Mouse (Mus musculus) midbrain, postnatal 0 days (tissue): ENCODE data around the gene Chd6. TPM values are rescaled to one million over a fixed set of nuclear protein-coding genes. Genes with fewer than 3 reads are reported as not detected.

Experiments
- ATAC-seq: fragments of 200-750 bp; cut with Nextera tagmentation; 2 replicates; pipeline ENCODE4 v1.8.0; 2017; ENCODE audit warnings: moderate number of reproducible peaks, mild to moderate bottlenecking, moderate TSS enrichment, moderate library complexity; ENCODE audit not compliant: low FRiP score
- DNase-seq: peaks from one replicate; pipeline ENCODE4 v3.0.0-alpha.2; 2015; ENCODE audit warnings: low spot score
- H3K27ac ChIP-seq: fragments of 300-500 bp; sonication (generic); 2 replicates; pipeline ENCODE4 v1.5.1; 2014; ENCODE audit warnings: low read depth, mild to moderate bottlenecking, low read length, mixed read lengths
- H3K27me3 ChIP-seq: fragments of 300-500 bp; sonication (generic); 2 replicates; pipeline ENCODE4 v1.6.1; 2014; ENCODE audit warnings: low read length, control low read depth, mixed read lengths; ENCODE audit not compliant: insufficient read depth
- H3K36me3 ChIP-seq: fragments of 300-500 bp; sonication (generic); 2 replicates; pipeline ENCODE4 v1.6.1; 2014; ENCODE audit warnings: low read length, control low read depth, mixed read lengths; ENCODE audit not compliant: insufficient read depth
- H3K4me1 ChIP-seq: fragments of 300-500 bp; sonication (generic); 2 replicates; pipeline ENCODE4 v1.6.1; 2014; ENCODE audit warnings: mild to moderate bottlenecking, control low read depth, antibody characterized with exemption, low read length, mixed read lengths; ENCODE audit not compliant: insufficient read depth
- H3K4me2 ChIP-seq: fragments of 300-500 bp; sonication (generic); 2 replicates; pipeline ENCODE4 v1.6.1; 2014; ENCODE audit warnings: low read depth, mild to moderate bottlenecking, low read length, mixed read lengths; ENCODE audit not compliant: poor library complexity, severe bottlenecking
- H3K4me3 ChIP-seq: fragments of 300-500 bp; sonication (generic); 2 replicates; pipeline ENCODE4 v1.5.1; 2014; ENCODE audit warnings: low read depth, mild to moderate bottlenecking, low read length, moderate library complexity
- H3K9ac ChIP-seq: fragments of 300-500 bp; sonication (generic); replicated peaks from 2 replicates; pipeline ENCODE4 v1.6.1; 2014; ENCODE audit warnings: mild to moderate bottlenecking, low read length, moderate library complexity, mixed read lengths; ENCODE audit not compliant: poor library complexity, severe bottlenecking
- H3K9me3 ChIP-seq: fragments of 300-500 bp; sonication (generic); 2 replicates; pipeline ENCODE4 v1.6.1; 2016; ENCODE audit warnings: low read length, control low read depth
- CTCF ChIP-seq: IDR thresholded peaks from 2 replicates; pipeline ENCODE4 v1.5.1; 2016; ENCODE audit warnings: antibody characterized with exemption, mild to moderate bottlenecking
- WGBS: fragments of 180-500 bp; shearing (Covaris S2); extraction: QIAGEN DNeasy Blood & Tissue Kit; methylation state at CpG from one replicate; pipeline ENCODE4 v1.1.7; 2014; 5-methylcytosine and 5-hydroxymethylcytosine counted together
- polyA plus RNA-seq: library from polyadenylated mRNA; unstranded; fragments of >200 nt; fragmentation: Nextera tagmentation; extraction: Ambion mirVana; gene quantifications from 2 replicates; pipeline ENCODE4 v1.2.1, GENCODE M21; 2015
- total RNA-seq: library from RNA; depleted of rRNA; stranded (reverse); fragments of >200 nt; gene quantifications from 2 replicates; pipeline ENCODE4 v1.2.3, GENCODE M21; 2014

The Chd6 gene
- total and polyA plus RNA-seq, 2 experiments from 2014 or later, result 26.6 to 58.3 TPM

DNA sequence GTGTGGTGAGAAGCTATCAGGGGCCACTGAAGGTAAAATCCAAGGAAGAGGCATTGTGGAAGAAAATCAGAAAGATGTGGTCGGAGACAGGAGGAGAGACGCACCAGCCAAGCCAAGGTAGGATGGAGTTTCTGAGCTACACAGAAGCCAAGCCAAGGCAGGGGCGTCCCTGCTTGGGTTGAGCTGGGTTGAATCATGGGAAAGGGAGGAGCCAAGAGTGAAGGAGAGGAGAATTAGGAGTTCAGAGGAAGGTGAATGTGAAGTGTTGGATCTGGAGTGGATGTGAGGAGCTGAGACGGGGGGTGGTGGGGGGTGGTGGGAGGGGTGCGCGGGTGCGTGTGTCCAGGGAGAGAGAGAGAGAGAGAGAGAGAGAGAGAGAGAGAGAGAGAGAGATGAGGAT lies 187.6 kb downstream of the Chd6 start:
- Histone ChIP-seq H3K9me3 (no peaks in the 10 kb centered on the region), H3K4me2 (no peak overlapping the region), H3K4me1 (no peaks in the 10 kb centered on the region), H3K27ac (no peak overlapping the region), H3K36me3 (no peaks in the 10 kb centered on the region), H3K9ac (no peak overlapping the region), H3K4me3 (no peak overlapping the region), H3K27me3 (no peaks in the 10 kb centered on the region)
- WGBS, result 78% methylated on average over 4 of the region's 7 CpGs
- TF ChIP-seq CTCF, result no peak
- DNase-seq (no peak), ATAC-seq (no peak)

DNA sequence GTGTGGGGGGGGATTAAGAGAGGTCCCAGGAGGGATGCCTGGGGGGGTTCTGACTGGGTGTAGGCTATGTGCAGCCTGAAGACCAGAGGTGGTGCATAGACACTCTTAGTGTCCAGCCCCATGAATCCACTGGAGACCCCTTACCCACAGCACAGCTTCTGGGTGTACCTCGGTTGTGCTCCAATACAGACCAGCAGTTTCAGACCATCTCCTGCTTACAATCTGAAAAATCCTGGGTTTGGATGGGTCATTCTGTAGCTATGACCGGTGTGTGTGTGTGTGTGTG lies 190.0 kb downstream of the Chd6 start:
- WGBS, result 74% methylated on average over 2 of the region's 2 CpGs
- Histone ChIP-seq H3K9me3 (no peaks in the 10 kb centered on the region), H3K4me1 (no peaks in the 10 kb centered on the region), H3K4me3 (no peak overlapping the region), H3K27ac (no peak overlapping the region), H3K4me2 (no peak overlapping the region), H3K9ac (no peak overlapping the region), H3K27me3 (no peaks in the 10 kb centered on the region), H3K36me3 (no peaks in the 10 kb centered on the region)
- DNase-seq, result no peak
- no peak for TF ChIP-seq CTCF
- ATAC-seq, result no peak

DNA sequence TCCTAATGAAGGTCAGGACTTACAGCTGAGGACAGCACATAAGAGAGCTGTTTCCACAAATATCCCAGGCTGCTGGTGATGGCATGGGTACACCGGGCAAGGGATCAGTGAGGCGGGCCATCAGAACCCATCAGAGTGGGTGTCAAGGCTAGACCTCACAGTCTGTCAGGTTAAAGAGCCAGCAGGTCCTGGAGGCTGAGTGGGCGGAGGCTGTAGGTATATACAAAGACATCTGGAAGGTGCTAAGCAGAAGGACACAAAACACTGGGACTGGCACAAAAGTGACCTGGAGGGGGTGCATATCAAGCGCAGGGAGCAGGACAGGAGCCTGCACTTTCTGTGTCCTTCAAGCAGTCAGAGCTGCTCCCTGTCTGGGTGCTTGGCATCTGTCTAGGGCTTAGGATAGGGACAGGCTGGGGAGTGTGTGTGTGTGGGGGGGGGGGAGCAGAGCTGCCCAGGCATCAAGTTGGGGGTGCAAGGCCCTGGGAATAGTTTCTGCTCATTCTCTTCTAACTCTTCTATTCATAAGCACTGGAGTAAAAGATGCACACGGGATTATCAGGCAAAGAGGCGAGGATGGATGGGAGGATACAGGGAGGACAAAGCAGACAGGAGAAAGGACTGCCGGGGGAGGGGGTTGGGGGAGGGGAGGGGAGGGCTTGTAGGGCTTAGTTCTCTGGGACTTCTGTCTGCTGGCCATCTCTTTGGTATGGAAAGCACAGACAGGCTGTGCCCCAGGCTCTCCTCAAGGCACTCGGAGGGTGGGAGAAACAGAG lies 190.5 kb downstream of the Chd6 start:
- no peak overlapping the region for H3K4me3 ChIP-seq
- DNase-seq, result no peak
- H3K4me1 ChIP-seq, result no peaks in the 10 kb centered on the region
- no peaks in the 10 kb centered on the region for H3K36me3 ChIP-seq
- no peak overlapping the region for H3K9ac ChIP-seq
- H3K27ac ChIP-seq, result no peak overlapping the region
- H3K9me3 ChIP-seq, result no peaks in the 10 kb centered on the region
- H3K4me2 ChIP-seq, result no peak overlapping the region
- no peaks in the 10 kb centered on the region for H3K27me3 ChIP-seq
- WGBS, result 48% methylated on average over 8 of the region's 8 CpGs
- ATAC-seq, result no peak
- no peak for TF ChIP-seq CTCF

DNA sequence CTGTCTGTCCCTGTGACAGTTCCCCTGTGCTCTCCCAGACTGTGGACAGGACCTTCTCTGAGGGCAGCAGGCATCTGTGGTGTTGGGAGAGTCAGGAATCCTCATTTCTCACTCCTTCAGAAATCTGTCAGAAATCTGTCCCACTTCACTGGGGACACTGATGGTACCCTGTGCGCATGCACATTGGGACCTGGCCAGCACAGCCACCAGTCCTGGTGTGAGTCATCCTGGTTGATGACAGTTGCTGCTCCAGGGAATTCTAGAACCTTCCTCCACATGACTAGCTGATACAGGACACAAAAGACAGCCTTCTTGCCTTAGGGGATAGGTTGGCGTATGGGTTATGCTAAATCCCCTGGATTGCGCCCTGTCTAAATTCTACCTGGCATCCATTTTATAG lies 191.6 kb downstream of the Chd6 start:
- Histone ChIP-seq H3K27me3 (peaks cover 9% of the 10 kb centered on the region), H3K4me1 (no peaks in the 10 kb centered on the region), H3K9me3 (no peaks in the 10 kb centered on the region), H3K9ac (no peak overlapping the region), H3K27ac (no peak overlapping the region), H3K4me2 (no peak overlapping the region), H3K4me3 (no peak overlapping the region), H3K36me3 (no peaks in the 10 kb centered on the region)
- ATAC-seq, result no peak
- WGBS, result 90% methylated on average over 3 of the region's 3 CpGs
- no peak for TF ChIP-seq CTCF
- DNase-seq, result no peak

DNA sequence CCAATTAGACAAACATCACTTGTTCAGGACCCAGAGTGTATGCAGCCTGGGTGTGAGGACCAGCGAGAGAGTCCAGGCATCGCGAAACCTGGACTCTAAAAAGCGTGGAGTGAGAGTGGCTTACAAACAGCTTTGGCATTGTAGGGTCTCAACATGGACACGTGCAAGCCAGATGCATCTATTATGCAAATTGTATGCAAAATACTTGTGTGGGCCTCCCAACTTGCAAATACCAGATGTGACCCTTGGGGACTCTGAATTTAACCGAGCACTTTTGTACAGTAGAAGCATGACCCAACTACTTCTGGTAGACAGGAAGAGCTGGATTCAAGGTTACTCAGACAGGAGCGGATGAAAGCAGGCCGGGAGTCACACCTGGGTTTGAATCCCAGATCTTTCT lies 192.2 kb downstream of the Chd6 start:
- H3K36me3 ChIP-seq, result no peaks in the 10 kb centered on the region
- H3K27me3 ChIP-seq, result peaks cover 14% of the 10 kb centered on the region
- TF ChIP-seq CTCF, result no peak
- 0 out of 2 replicates have a peak, but pooled peaks cover 5% of the 10 kb centered on the region for H3K4me1 ChIP-seq
- no peak for ATAC-seq
- H3K9ac ChIP-seq, result no peak overlapping the region
- no peak overlapping the region for H3K27ac ChIP-seq
- no peaks in the 10 kb centered on the region for H3K9me3 ChIP-seq
- DNase-seq, result no peak
- 64% methylated on average over 8 of the region's 8 CpGs for WGBS
- no peak overlapping the region for H3K4me3 ChIP-seq
- H3K4me2 ChIP-seq, result no peak overlapping the region

DNA sequence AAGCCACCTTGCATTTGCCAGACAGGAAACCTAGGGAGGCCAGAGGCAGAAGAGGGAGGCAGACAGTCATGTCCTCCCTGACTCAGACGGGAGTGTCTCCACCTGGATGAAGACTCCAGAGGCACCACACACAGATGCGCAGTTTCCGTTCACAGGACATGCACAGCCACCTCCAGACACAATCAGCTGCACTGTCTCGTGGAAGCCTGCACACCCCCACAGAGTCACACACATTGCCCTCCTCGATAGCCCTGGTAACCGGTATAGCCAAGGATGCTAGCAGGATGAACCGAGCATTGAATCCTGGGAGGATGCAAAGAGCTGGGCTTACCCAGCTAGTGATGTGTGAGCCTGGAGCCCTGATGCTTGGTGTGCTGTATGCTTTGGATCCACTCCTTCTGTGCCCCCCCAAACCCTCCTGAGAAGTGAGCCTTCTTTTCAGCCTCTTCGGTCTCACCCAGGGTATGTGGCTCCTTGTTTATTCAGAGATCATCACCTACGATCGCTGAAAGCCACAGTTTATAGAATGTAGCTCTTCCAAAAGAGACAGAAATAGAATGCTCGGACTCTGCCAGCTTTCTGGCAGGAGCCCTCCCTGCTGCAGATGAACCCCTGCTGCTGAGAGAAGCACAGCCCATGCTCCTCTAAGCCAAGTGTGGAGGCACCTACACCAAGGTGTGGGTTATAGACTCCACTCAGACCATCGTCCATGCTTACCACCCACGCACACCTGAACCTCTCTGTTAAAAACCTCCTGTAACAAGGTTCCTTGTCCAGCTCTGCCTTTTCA lies 192.9 kb downstream of the Chd6 start:
- Histone ChIP-seq H3K27me3 (peaks cover 18% of the 10 kb centered on the region), H3K4me1 (0 out of 2 replicates have a peak, but pooled peaks cover 5% of the 10 kb centered on the region), H3K27ac (no peak overlapping the region), H3K9ac (no peak overlapping the region), H3K4me2 (no peak overlapping the region), H3K9me3 (no peaks in the 10 kb centered on the region), H3K36me3 (no peaks in the 10 kb centered on the region), H3K4me3 (no peak overlapping the region)
- WGBS, result 79% methylated on average over 13 of the region's 13 CpGs
- ATAC-seq (no peak), DNase-seq (no peak)
- TF ChIP-seq CTCF, result no peak
